Mouse (Mus musculus) E14TG2a.4 (cell line): ENCODE results near the gene Erich2.

ENCODE experiments used
- H3K27me3 ChIP-seq: 2 replicates; pipeline ENCODE4 v1.6.1; 2014; ENCODE audit warnings: low read length, control low read depth; ENCODE audit not compliant: insufficient read depth
- H3K36me3 ChIP-seq: 2 replicates; pipeline ENCODE4 v1.6.1; 2014; ENCODE audit warnings: low read length, control low read depth; ENCODE audit not compliant: insufficient read depth
- H3K4me1 ChIP-seq: replicated peaks from 2 replicates; pipeline ENCODE4 v1.6.1; 2014; ENCODE audit warnings: low read depth, low read length, control low read depth
- H3K4me3 ChIP-seq: replicated peaks from 2 replicates; pipeline ENCODE4 v1.5.1; 2014; ENCODE audit warnings: mild to moderate bottlenecking, low read length
- H3K9me3 ChIP-seq: 2 replicates; pipeline ENCODE4 v1.6.1; 2014; ENCODE audit warnings: low read length, control low read depth
- CTCF ChIP-seq: conservative IDR thresholded peaks from 2 replicates; pipeline ENCODE4 v1.5.1; 2014; ENCODE audit warnings: low read length
- NANOG ChIP-seq: IDR thresholded peaks from 2 replicates; pipeline ENCODE4 v1.6.1; 2014; ENCODE audit warnings: borderline replicate concordance, low read length, mixed read lengths
- POU5F1 ChIP-seq: IDR thresholded peaks from 2 replicates; pipeline ENCODE4 v1.6.1; 2014; ENCODE audit warnings: low read length, borderline replicate concordance

Erich2 gene

GRCm38 (mm10) chr2:70573544-70574210 lies 65.1 kb downstream of the Erich2 start:
- no peak overlapping the region for H3K4me3 ChIP-seq
- TF ChIP-seq POU5F1 (no peak), CTCF (0 out of 2 replicates have a peak, but pooled peaks have one; percentile 9), NANOG (no peak)
- peaks cover 20% of the 10 kb centered on the region for H3K4me1 ChIP-seq
- H3K27me3 ChIP-seq, result peaks cover 41% of the 10 kb centered on the region
- peaks cover 74% of the 10 kb centered on the region for H3K36me3 ChIP-seq
- H3K9me3 ChIP-seq, result no peaks in the 10 kb centered on the region

- no peaks in the 10 kb centered on the region for H3K27me3 ChIP-seq
- H3K4me1 ChIP-seq, result no peaks in the 10 kb centered on the region
- no peaks in the 10 kb centered on the region for H3K9me3 ChIP-seq
- no peak for TF ChIP-seq NANOG
- no peak overlapping the region for H3K4me3 ChIP-seq
- peaks cover 72% of the 10 kb centered on the region for H3K36me3 ChIP-seq
Observed at GRCm38 (mm10) chr2:70588200-70588599, 79.6 kb downstream of the Erich2 start.
